Mouse (Mus musculus) spleen, embryonic (tissue): ENCODE measurements around the gene Klhl8.
"Not testable (repeated sequence)": the region's sequence is repeated elsewhere in the genome, so short reads cannot be mapped to it uniquely, and the experiment has no call there.

Source experiments
- CTCF ChIA-PET: fragments of 350-600 bp; sonication (Branson Sonifier 250); formaldehyde crosslinking; loops from one replicate; lab custom pipeline; 2022; lab: Charles Lee

Gene Klhl8

GRCm38 (mm10) chr5:103910748-103911409 is at the start of gene Klhl8:
TSS of gene Klhl8 (minus strand) at chr5:103911259.
- CTCF ChIA-PET, result interaction anchor here (0.8 kb wide), 1 partner anchor 18 kb away, joined by 3 read pairs; no protein-coding TSS in a partner anchor

GRCm38 (mm10) chr5:103954638-103955037 is 43.6 kb upstream of the Klhl8 start:
- CTCF ChIA-PET, result no interaction called here

DNA sequence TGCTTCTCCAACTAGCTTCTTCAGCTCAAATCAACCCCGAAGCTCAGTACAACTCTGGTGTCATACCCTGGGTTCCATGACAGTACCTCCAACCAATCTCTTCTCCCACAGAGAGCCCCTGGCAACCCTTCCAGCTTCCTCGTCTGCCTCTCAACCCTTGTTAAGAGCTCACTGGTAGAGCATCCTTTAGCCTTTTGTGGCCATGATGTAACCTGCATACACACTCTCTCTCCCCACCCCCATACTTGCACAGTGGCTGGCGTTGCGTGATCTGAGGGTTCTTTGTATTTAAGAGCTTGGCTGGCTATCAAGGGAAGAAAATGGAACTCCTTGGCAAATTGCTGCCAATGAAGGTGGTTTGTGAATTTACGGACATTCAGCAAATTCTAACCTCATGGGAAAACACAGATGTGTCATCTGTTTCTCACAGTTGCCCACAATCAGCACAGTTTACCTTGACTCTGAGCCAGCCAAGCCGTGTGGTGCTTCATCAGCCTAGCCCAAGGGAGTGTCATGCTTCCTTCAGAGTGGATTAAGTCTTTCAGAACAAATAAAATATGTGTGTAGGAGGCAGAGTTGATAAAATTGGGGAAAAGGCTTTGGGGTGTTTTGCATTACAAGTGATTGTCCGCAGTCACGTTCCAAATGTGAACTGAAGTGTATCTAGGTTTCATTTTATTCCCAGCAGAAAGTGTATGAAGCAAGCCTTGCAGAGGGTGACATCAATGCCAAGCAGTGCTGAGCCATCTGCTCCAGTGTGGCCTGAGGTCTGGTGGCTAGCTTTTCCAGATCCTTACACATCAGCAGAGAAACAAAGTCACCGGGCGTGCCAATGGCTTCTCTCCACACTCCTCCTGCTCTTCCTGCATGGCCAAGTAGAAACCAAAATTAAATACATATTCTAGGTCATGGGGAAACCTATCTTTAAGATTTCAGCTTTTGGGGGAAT is 42.4 kb upstream of the Klhl8 start:
- CTCF ChIA-PET, result interaction anchor here (0.5 kb wide), 1 partner anchor 809 kb away, joined by 6 read pairs; no protein-coding TSS in a partner anchor

- CTCF ChIA-PET, result not testable (repeated sequence)
Observed at GRCm38 (mm10) chr5:103950138-103950537, 39.1 kb upstream of the Klhl8 start.

DNA sequence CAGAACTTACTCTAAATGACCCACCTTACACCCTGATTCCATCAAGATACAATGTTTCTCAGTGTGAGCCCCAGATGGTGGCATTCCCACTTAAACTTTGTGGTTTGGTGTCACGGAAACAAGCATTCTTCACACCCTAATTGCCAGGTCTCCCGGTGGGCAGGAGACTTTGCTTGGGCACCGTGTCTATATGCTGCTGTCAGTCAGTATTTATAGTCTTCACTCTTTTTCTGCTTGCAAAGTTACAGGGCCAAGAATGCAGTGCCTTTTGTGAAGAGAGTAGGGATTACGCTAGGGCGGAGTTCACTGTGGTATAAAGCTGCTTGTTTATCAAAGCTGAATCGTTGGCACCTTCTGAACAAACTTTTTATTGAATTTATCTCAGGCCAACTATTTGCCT is 32.1 kb upstream of the Klhl8 start:
- CTCF ChIA-PET, result interaction anchor here (0.7 kb wide), 1 partner anchor 70 kb away, joined by 9 read pairs; no protein-coding TSS in a partner anchor

DNA sequence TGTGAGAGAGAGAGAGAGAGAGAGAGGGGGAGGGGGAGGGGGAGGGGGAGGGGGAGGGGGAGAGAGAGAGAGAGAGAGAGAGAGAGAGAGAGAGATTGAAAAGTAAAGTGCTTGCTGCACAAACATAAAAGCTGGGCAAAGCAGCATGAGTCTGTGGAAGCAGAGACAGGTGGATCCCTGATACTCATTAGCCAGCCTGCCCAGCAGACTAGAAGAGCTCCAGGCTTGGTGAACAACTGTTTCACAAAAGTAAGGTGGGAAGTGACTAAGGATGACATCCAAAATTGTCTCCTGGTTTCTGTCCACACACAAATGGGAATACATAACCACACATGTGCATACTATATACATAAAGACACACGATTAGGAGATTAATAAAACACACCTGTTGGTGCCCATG is 28.8 kb upstream of the Klhl8 start:
- CTCF ChIA-PET, result no interaction called here

DNA sequence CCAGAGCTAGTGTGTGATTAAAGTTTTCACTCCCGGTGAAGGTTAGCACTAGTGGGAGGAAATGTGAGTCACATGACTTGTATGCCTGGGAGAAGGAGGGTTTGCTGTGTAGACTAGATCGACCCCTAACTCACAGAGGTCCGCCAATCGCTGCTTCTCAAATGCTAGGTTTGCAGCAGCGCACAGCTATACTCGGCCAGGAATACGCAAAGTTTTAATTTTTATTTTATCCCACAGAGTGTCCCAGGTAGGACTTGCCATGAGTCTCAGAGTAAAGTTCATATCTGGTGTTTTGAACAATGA is 28.2 kb upstream of the Klhl8 start:
- CTCF ChIA-PET, result no interaction called here

DNA sequence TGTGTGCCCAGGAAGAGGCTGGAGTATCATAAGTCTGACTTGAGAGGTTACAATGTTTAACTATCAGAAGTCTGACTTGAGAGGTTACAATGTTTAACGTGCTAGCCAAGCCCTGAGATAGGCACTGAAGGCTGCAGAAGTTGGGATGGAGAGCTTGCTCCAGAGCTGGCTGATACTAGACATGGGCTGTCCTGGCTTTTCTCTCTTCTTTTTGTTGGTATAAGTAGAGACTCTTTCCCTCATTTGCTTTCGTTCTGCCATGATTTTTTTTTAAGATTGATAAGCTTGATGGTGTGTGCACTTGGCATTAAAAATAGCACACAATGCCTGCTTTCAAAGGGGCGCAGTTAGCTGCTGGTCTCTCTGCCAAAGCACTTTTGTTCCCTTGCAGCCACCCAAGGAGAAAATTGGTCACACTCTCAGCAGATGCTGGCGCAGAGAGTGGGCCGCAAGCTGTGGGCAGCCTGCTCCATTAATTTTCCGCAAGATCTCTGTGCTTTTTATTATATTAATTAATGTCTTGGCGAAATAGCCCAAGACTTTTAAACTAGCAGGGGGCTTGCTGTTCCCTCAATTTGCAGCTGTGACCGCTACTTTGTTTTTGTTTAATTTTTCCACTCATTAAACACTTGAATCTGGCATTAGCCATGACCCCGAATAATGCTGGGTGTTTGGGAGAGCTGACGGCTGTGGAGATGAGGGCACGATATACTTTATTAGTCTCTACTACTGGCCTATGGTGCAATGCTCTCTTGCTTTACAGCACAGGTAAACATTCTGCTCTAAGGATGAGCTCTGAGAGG is 27.7 kb upstream of the Klhl8 start:
- CTCF ChIA-PET, result no interaction called here

DNA sequence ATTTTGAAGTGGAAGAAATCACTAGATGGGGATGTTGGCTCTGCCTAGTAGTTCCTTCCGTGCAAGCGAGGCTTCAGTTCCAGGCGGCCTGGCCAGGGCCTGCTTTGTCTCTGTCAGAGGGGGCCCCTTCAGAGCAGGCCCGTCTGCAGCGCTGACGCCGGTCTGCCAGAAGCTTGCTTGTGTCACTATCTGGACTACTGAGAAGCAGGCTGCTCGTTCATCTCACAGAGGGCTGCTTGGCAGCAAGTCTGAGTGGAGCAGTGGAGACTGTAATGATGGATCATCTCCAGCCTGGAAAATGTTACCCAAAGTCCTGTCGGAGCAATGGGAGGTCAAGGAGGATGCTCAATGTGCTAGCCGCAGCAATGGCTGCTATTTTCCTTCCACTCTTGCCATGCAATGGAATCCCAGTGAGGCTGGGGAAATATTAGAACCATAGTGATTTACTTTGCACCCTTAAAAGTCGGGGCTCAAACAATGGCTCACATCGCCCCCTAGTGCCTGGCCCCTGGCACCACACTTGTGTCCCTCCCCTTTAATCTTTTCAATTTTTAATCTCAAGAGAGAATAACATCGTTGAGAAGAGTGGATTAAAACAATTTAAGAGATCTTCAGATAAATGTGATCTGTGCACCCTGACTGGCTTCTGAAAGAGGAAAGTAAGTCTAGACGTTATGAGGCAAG is 26.0 kb upstream of the Klhl8 start:
- CTCF ChIA-PET, result interaction anchor here (0.5 kb wide), 1 partner anchor 56 kb away, joined by 3 read pairs; no protein-coding TSS in a partner anchor

DNA sequence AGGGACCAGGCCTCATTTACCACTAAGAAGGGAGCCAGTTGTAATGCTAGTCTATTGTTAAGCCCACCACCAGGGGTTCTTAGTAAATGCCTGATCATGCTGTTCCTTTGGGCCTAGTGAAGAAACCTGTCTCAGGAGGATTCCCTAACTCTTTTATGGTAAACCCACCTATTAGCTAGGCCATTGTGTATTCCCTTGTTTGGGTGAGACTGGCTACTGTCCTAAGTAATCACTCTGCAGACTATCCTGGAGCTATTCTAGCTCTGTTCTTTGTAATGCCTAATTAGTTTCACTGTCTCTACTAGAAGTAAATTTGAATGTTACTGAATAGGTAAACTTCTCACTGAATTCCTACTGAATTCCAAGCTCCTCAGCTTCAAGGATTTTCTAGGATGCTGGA is 20.9 kb upstream of the Klhl8 start:
- CTCF ChIA-PET, result not testable (repeated sequence)

DNA sequence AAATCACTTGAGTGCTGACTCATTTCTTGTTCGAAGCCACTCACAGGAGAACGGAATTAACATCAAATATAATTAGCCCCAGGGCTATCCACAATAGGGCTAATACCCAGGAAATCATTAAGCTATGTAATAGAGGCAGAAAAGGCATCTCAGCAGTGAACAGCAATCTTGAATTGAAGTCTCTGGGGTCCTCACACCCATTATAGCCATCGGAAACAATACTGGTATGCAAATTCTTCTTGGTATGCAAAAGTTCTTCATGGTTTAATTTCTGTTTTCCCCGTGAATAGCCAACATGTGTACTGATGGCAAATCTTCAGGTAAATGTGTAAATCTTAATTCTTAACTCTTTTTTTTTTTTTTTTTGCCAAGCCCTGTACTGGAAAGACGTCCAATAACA is 19.5 kb upstream of the Klhl8 start:
- CTCF ChIA-PET, result no interaction called here

DNA sequence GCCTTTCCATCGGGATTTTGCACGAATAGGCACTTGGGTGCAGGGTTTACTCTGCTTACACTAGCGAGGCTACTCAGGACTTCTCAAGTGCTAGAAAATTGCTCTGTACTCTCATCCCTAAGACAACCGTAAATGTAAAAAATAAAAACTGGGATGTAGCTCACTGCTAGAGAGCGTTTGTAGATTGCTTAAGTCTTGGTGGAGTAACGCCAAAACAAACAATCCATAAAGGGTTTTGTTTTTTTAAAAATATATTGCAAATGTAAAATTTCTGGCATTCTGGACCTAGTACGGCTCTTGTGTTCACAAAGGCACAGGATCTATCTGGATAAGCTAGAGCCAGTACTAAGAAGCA is 17.1 kb upstream of the Klhl8 start:
- CTCF ChIA-PET, result interaction anchor here (1.1 kb wide), 1 partner anchor 17 kb away, joined by 3 read pairs; the partner anchor contains the start of gene Klhl8

GRCm38 (mm10) chr5:103927429-103928195 is 16.6 kb upstream of the Klhl8 start:
- CTCF ChIA-PET, result no interaction called here

DNA sequence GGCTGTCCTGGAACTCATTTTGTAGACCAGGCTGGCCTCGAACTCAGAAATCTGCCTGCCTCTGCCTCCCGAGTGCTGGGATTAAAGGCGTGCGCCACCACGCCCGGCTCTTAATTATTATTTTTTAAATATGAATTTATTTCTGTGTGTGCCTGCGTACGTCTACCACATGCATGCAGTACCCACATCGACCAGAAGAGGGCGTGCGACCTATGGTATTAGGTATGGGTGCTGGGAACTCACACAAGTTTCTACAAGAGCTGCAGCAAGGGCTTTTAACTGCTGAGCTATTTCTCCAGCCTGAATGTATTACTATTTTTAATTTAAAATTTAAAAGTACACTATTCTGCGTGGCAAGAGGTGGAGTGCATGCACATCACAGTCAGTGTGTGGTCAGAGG is 15.3 kb upstream of the Klhl8 start:
- CTCF ChIA-PET, result no interaction called here

- CTCF ChIA-PET, result no interaction called here
Observed at GRCm38 (mm10) chr5:103923755-103924154, 12.7 kb upstream of the Klhl8 start.

DNA sequence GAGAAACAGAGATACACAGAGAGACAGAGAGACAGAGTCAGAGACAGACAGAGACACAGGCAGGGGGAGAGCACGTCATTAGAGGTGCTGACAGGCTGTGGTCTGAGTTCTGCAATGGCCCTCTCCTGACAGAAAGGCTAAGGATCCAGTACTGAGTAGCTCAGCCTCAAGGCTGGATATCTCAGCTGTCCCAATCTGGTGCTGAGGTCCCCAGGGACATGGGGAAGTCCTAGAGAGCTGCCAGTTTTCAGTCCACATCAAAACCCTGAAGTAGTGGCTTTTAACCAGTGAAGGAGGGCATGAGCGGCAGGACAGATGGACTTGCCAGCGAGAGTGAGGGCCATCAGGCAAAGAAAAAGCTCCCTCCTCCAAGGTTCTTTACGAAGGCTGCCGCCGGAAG is 12.0 kb upstream of the Klhl8 start:
- CTCF ChIA-PET, result no interaction called here

DNA sequence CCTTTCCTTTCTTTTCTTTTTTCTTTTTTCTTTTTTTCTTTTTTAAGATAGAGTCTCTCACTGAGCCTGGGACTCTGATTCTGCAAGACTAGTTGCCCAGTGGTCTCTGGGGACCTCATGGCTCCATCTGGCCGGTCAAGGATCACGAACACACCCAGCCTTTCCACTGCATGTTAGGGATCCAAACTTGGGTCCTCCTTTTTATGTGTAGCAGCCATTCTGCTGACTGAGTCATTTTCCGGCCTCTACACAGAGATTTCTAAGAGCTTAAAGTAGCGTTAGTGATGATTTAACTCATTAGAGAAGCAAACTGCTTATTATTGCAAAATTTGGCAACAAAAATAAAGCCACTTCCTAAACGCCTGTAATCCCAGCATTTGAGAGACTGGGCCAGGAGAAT is 11.4 kb upstream of the Klhl8 start:
- CTCF ChIA-PET, result no interaction called here

- CTCF ChIA-PET, result no interaction called here
Observed at GRCm38 (mm10) chr5:103919497-103919896, 8.4 kb upstream of the Klhl8 start.

- CTCF ChIA-PET, result no interaction called here
Observed at GRCm38 (mm10) chr5:103918233-103918632, 7.2 kb upstream of the Klhl8 start.

DNA sequence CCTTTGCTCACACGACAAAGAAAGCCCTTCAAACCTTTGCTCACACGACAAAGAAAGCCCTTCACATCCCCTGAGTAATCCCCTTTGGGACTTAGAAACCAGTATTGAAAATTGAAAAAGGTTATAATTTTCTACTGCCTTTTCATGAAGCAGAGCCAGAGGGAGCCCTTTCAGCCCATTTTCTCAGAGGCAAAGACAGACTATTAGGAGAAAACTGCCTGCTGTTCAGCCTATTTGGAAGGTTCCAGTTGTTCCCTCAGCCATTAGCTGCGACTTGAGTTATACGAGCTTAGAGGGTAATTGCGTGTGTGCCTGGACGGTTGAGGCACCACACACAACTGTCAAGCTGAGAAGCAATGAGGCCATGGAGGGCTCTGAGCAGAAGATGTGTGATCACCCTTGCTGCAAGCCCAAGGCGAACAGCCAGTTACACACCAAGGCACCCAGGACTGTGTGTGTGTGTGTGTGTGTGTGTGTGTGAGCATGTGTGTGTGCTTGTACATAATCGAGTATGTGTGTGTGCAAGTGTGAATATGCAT is 6.4 kb upstream of the Klhl8 start:
- CTCF ChIA-PET, result no interaction called here
